ENCODE assay signal across 9 mouse cellular contexts in the genomic region with DNA sequence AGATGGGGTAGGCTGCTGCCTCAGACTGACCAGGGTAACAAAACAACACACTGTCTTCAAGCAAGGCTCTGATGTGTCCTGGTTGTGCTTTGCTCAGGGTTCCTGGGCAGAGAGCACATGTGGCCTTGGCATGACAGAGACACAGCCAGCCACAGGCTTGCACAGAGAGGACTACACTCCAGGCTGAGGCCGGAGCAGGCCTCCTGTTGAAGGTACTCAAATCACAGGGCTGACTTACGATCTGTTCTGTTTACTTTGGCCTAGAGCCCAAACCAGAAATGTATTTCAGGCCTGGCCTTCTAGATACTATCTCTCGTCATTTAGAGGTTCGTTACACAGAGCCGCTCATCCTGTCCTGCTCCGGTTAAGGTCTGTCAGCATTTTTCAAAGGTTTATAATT.
DNase-seq lines count a peak whose midpoint lies in the region; ATAC-seq and TF ChIP-seq lines count a peak whose summit lies in the region.
"Had no signal": no experiment of that assay in that cellular context is flagged by ENCODE, and none has a peak within 500 bp of the region (broad histone marks: within the 10 kb centered on the region; RNA-seq: fewer than 3 reads in every experiment).

No protein-coding gene starts in this region.

- no peak overlapping the region for H3K4me2 ChIP-seq in limb, embryonic 15.5 days

- no peak for DNase-seq in spleen, adult 2 months (ENCODE audit: low read depth in 1 of 2, low spot score in 2 of 2)
- DNase-seq in spleen, postnatal 14 days (ENCODE audit: low spot score in 2 of 2), result no peak
- DNase-seq in embryonic facial prominence, embryonic 10.5 days (ENCODE audit: low spot score), result no peak
- peak; percentile 18 for DNase-seq in urinary bladder, postnatal 25 days (ENCODE audit: low spot score)
- DNase-seq in spleen, postnatal 10 days (ENCODE audit: low spot score in 2 of 2), result no peak

- peak; percentile 57; the same call in 1 of the 2 replicates for ATAC-seq in limb, embryonic 15.5 days (ENCODE audit: insufficient number of reproducible peaks, low FRiP score, low TSS enrichment, low read depth)
- no peak for ATAC-seq in granulocyte monocyte progenitor cell, adult 5-6 weeks (replicated peaks; ENCODE audit: poor library complexity, severe bottlenecking)
- no peak for ATAC-seq in megakaryocyte progenitor cell, adult 5-6 weeks (replicated peaks; ENCODE audit: poor library complexity)

- H3K9ac ChIP-seq in limb, embryonic 15.5 days, result no peak overlapping the region

- H3K27ac ChIP-seq in spleen, adult 2 months (ENCODE audit: insufficient read depth, low read length), result 0 out of 2 replicates have a peak overlapping the region, but pooled peaks have one; percentile 24
- peak overlapping the region; percentile 63 for H3K27ac ChIP-seq in embryonic facial prominence, embryonic 10.5 days (replicated peaks)
- H3K27ac ChIP-seq in limb, embryonic 15.5 days, result peak overlapping the region; percentile 63
- H3K27ac ChIP-seq: macrophage had no signal

- no peaks in the 10 kb centered on the region for H3K4me1 ChIP-seq in spleen, adult 2 months (ENCODE audit: control insufficient read depth, insufficient read depth, insufficient read length)
- peaks cover 12% of the 10 kb centered on the region for H3K4me1 ChIP-seq in embryonic facial prominence, embryonic 10.5 days
- peaks cover 18% of the 10 kb centered on the region for H3K4me1 ChIP-seq in limb, embryonic 15.5 days

- TF ChIP-seq POLR2A in spleen, adult 2 months (IDR thresholded peaks at IDR 0.05; ENCODE audit: low read depth, low read length), result no peak

- 77% methylated on average over 6 of the region's 6 CpGs for WGBS in spleen, adult 2 months
- 67% methylated on average over 6 of the region's 6 CpGs for WGBS in embryonic facial prominence, embryonic 10.5 days
- WGBS in limb, embryonic 15.5 days, result 22% methylated on average over 6 of the region's 6 CpGs

- H3K4me3 ChIP-seq in spleen, adult 2 months (ENCODE audit: extremely low read depth, insufficient read depth, insufficient read length), result no peak overlapping the region
- no peak overlapping the region for H3K4me3 ChIP-seq in embryonic facial prominence, embryonic 10.5 days
- no peak overlapping the region for H3K4me3 ChIP-seq in limb, embryonic 15.5 days

- H3K9me3 ChIP-seq in embryonic facial prominence, embryonic 10.5 days, result no peaks in the 10 kb centered on the region
- no peaks in the 10 kb centered on the region for H3K9me3 ChIP-seq in limb, embryonic 15.5 days

- no peak for TF ChIP-seq CTCF in spleen, adult 2 months (IDR thresholded peaks at IDR 0.05; ENCODE audit: extremely low read depth, insufficient read depth, insufficient read length, insufficient replicate concordance)

- H3K27me3 ChIP-seq in spleen, adult 2 months (ENCODE audit: control insufficient read depth, insufficient read depth, low read length), result no peaks in the 10 kb centered on the region
- no peaks in the 10 kb centered on the region for H3K27me3 ChIP-seq in embryonic facial prominence, embryonic 10.5 days (replicated peaks; ENCODE audit: low read depth, poor library complexity, severe bottlenecking)
- H3K27me3 ChIP-seq in limb, embryonic 15.5 days, result no peaks in the 10 kb centered on the region

- H3K36me3 ChIP-seq in spleen, adult 2 months (ENCODE audit: control insufficient read depth, insufficient read depth, low read length), result no peaks in the 10 kb centered on the region
- peaks cover 4% of the 10 kb centered on the region; the same call in 1 of the 2 replicates for H3K36me3 ChIP-seq in embryonic facial prominence, embryonic 10.5 days (replicated peaks)
- H3K36me3 ChIP-seq in limb, embryonic 15.5 days, result no peaks in the 10 kb centered on the region
